Mouse (Mus musculus) forebrain, embryonic 11.5 days (tissue): ENCODE measurements at regions not wholly inside any gene's neighbourhood (a gene's known extent, or its start where the extent isn't known, plus 50 kb on each side); places are given as distances from the start of the nearest gene placed in this dataset.

Source experiments
- ATAC-seq: fragments of 200-750 bp; cut with Nextera tagmentation; replicated peaks from 2 replicates; pipeline ENCODE4 v1.8.0; 2017; ENCODE audit warnings: moderate TSS enrichment; ENCODE audit not compliant: low FRiP score
- DNase-seq: peaks from one replicate; pipeline ENCODE4 v3.0.0-alpha.2; 2017; ENCODE audit warnings: low spot score
- H3K27ac ChIP-seq: fragments of 300-500 bp; sonication (generic); 2 replicates; pipeline ENCODE4 v1.5.1; 2014; ENCODE audit warnings: low read depth, low read length
- H3K27me3 ChIP-seq: fragments of 300-500 bp; sonication (generic); 2 replicates; pipeline ENCODE4 v1.6.1; 2014; ENCODE audit warnings: mild to moderate bottlenecking, low read length, mixed read lengths; ENCODE audit not compliant: control insufficient read depth, insufficient read depth
- H3K36me3 ChIP-seq: fragments of 300-500 bp; sonication (generic); 2 replicates; pipeline ENCODE4 v1.6.1; 2014; ENCODE audit warnings: mild to moderate bottlenecking, low read length, moderate library complexity, mixed read lengths; ENCODE audit not compliant: control insufficient read depth, insufficient read depth
- H3K4me1 ChIP-seq: fragments of 300-500 bp; sonication (generic); replicated peaks from 2 replicates; pipeline ENCODE4 v1.6.1; 2014; ENCODE audit warnings: low read length, mixed read lengths; ENCODE audit not compliant: control insufficient read depth, insufficient read depth
- H3K4me2 ChIP-seq: fragments of 300-500 bp; sonication (generic); 2 replicates; pipeline ENCODE4 v1.6.1; 2014; ENCODE audit warnings: low read depth, mild to moderate bottlenecking, low read length, moderate library complexity, mixed read lengths; ENCODE audit not compliant: severe bottlenecking
- H3K4me3 ChIP-seq: fragments of 300-500 bp; sonication (generic); 2 replicates; pipeline ENCODE4 v1.5.1; 2014; ENCODE audit warnings: low read depth, low read length
- H3K9ac ChIP-seq: fragments of 300-500 bp; sonication (generic); 2 replicates; pipeline ENCODE4 v1.6.1; 2014; ENCODE audit warnings: low read length
- H3K9me3 ChIP-seq: fragments of 300-500 bp; sonication (generic); 2 replicates; pipeline ENCODE4 v1.6.1; 2016; ENCODE audit warnings: low read length, mixed read lengths; ENCODE audit not compliant: control insufficient read depth
- WGBS: fragments of 180-500 bp; shearing (Covaris S2); extraction: QIAGEN DNeasy Blood & Tissue Kit; methylation state at CpG from one replicate; pipeline ENCODE4 v1.1.7; 2014; 5-methylcytosine and 5-hydroxymethylcytosine counted together

DNA sequence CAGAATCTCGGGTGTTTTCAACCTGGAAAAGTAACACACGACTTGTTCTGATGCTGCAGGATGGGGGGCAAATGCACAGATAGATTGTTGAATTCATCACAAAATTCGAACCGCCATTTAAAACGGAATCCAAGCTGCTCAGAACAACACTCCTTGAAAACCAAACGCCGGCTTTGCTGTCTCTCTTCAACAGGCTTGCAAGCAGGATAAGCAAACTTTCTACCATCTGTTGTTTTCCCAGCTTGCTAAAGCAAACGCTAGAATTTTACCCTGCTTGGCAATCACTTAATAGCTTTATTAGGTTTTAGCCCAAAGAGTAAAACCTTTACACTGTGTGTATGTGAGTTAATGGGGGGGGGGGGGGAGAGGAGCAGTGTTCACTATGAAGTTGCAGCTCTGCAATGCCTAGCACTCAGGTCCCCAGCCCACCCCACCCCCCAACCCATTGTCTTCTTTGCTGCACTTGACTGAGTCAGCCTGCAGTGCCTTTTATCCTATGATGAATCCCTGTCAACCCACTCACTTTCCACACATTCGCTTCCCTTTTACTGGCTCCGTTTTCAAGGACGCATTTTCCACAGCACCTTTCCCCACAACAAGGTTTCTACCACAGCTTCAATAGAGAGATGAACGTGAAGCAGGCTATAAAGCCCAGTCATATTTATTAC, 190.1 kb upstream of the Fat1 start:
- no peak for ATAC-seq
- Histone ChIP-seq H3K36me3 (no peaks in the 10 kb centered on the region), H3K4me3 (no peak overlapping the region), H3K4me2 (no peak overlapping the region), H3K4me1 (no peaks in the 10 kb centered on the region), H3K9ac (no peak overlapping the region), H3K9me3 (no peaks in the 10 kb centered on the region), H3K27ac (no peak overlapping the region), H3K27me3 (no peaks in the 10 kb centered on the region)
- WGBS = 77% methylated on average over 12 of the region's 12 CpGs
- no peak for DNase-seq

GRCm38 (mm10) chr8:44758727-44759126, 176.5 kb upstream of the Fat1 start:
- DNase-seq = no peak
- no peak overlapping the region for H3K4me2 ChIP-seq
- ATAC-seq = no peak
- no peak overlapping the region for H3K9ac ChIP-seq
- no peak overlapping the region for H3K4me3 ChIP-seq
- WGBS = 60% methylated on average over 6 of the region's 6 CpGs
- no peaks in the 10 kb centered on the region for H3K9me3 ChIP-seq
- no peaks in the 10 kb centered on the region for H3K36me3 ChIP-seq
- no peaks in the 10 kb centered on the region for H3K4me1 ChIP-seq
- H3K27me3 ChIP-seq = no peaks in the 10 kb centered on the region
- H3K27ac ChIP-seq = no peak overlapping the region

- no peak for ATAC-seq
- no peak for DNase-seq
- Histone ChIP-seq H3K9me3 (no peaks in the 10 kb centered on the region), H3K4me3 (no peak overlapping the region), H3K9ac (no peak overlapping the region), H3K36me3 (no peaks in the 10 kb centered on the region), H3K27me3 (no peaks in the 10 kb centered on the region), H3K4me1 (no peaks in the 10 kb centered on the region), H3K27ac (no peak overlapping the region), H3K4me2 (no peak overlapping the region)
- WGBS = 90% methylated on average over 10 of the region's 10 CpGs
Observed at GRCm38 (mm10) chr8:44762731-44763130, 172.5 kb upstream of the Fat1 start.

- ATAC-seq (no peak), DNase-seq (no peak)
- Histone ChIP-seq H3K9ac (no peak overlapping the region), H3K4me2 (no peak overlapping the region), H3K27me3 (no peaks in the 10 kb centered on the region), H3K27ac (no peak overlapping the region), H3K9me3 (no peaks in the 10 kb centered on the region), H3K36me3 (no peaks in the 10 kb centered on the region), H3K4me1 (no peaks in the 10 kb centered on the region), H3K4me3 (no peak overlapping the region)
- whole genome bisulfite sequencing = 88% methylated on average over 4 of the region's 4 CpGs
Observed at GRCm38 (mm10) chr8:44765194-44765593, 170.1 kb upstream of the Fat1 start.

GRCm38 (mm10) chr8:44765677-44766076, 169.6 kb upstream of the Fat1 start:
- Histone ChIP-seq H3K27ac (no peak overlapping the region), H3K9me3 (no peaks in the 10 kb centered on the region), H3K36me3 (no peaks in the 10 kb centered on the region), H3K9ac (no peak overlapping the region), H3K27me3 (no peaks in the 10 kb centered on the region), H3K4me3 (no peak overlapping the region), H3K4me2 (no peak overlapping the region), H3K4me1 (no peaks in the 10 kb centered on the region)
- 83% methylated on average over 5 of the region's 5 CpGs for WGBS
- no peak for DNase-seq
- ATAC-seq = no peak

GRCm38 (mm10) chr8:44766111-44766873, 169.0 kb upstream of the Fat1 start:
- Histone ChIP-seq H3K4me2 (no peak overlapping the region), H3K27me3 (no peaks in the 10 kb centered on the region), H3K4me1 (no peaks in the 10 kb centered on the region), H3K4me3 (no peak overlapping the region), H3K27ac (no peak overlapping the region), H3K9me3 (no peaks in the 10 kb centered on the region), H3K36me3 (no peaks in the 10 kb centered on the region), H3K9ac (no peak overlapping the region)
- DNase-seq (no peak), ATAC-seq (no peak)
- WGBS = 79% methylated on average over 12 of the region's 12 CpGs

DNA sequence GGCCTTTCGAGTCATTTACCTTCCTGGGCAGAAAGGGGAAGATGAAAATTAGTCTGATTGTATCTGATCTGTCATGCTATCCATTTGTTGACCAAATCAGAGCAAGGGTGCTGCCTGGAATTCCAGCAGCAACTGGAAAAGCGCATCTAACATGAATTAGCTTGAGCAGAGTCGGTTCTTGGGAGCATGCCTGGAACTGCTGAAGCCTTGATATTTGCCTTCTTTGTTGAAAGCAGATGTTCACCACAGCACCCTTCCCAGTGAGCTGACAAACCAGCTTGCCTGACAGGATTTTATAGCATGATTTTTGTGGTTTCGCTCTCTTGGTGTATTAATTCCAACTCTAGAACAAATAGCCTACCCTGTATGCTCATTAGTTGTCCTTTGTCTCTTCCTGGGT, 168.0 kb upstream of the Fat1 start:
- 83% methylated on average over 4 of the region's 4 CpGs for WGBS
- DNase-seq (no peak), ATAC-seq (no peak)
- Histone ChIP-seq H3K4me1 (no peaks in the 10 kb centered on the region), H3K27me3 (no peaks in the 10 kb centered on the region), H3K4me3 (no peak overlapping the region), H3K9me3 (no peaks in the 10 kb centered on the region), H3K9ac (no peak overlapping the region), H3K27ac (no peak overlapping the region), H3K36me3 (no peaks in the 10 kb centered on the region), H3K4me2 (no peak overlapping the region)

GRCm38 (mm10) chr8:44779212-44779611, 156.0 kb upstream of the Fat1 start:
- no peak for DNase-seq
- Histone ChIP-seq H3K9ac (no peak overlapping the region), H3K27me3 (no peaks in the 10 kb centered on the region), H3K4me2 (no peak overlapping the region), H3K36me3 (no peaks in the 10 kb centered on the region), H3K4me1 (no peaks in the 10 kb centered on the region), H3K27ac (no peak overlapping the region), H3K9me3 (no peaks in the 10 kb centered on the region), H3K4me3 (no peak overlapping the region)
- 91% methylated on average over 1 of the region's 1 CpGs for WGBS
- ATAC-seq = no peak

- DNase-seq (no peak), ATAC-seq (no peak)
- WGBS = 95% methylated on average over 9 of the region's 9 CpGs
- Histone ChIP-seq H3K4me2 (no peak overlapping the region), H3K27ac (no peak overlapping the region), H3K9ac (no peak overlapping the region), H3K4me3 (no peak overlapping the region), H3K27me3 (no peaks in the 10 kb centered on the region), H3K36me3 (no peaks in the 10 kb centered on the region), H3K4me1 (peaks cover 3% of the 10 kb centered on the region; the same call in 1 of the 2 replicates), H3K9me3 (no peaks in the 10 kb centered on the region)
Observed at GRCm38 (mm10) chr8:44782421-44782820, 152.8 kb upstream of the Fat1 start.
